Mouse (Mus musculus) sigmoid colon, adult 10 weeks (tissue): ENCODE data around the gene Atp13a2. TPM values are rescaled to one million over a fixed set of nuclear protein-coding genes. Genes with fewer than 3 reads are reported as not detected.

Source experiments
- polyA plus RNA-seq: library from polyadenylated mRNA; stranded (reverse); fragments of 350-450 nt; fragmentation: Illumina TruSeq; extraction: RNeasy Lipid Tissue Mini Kit (QIAGEN cat#74804); gene quantifications from one replicate; pipeline ENCODE4 v1.2.3, GENCODE M21; 2014; ENCODE audit warnings: low read depth, low replicate concordance

The Atp13a2 gene
- 1.1 TPM for polyA plus RNA-seq

DNA sequence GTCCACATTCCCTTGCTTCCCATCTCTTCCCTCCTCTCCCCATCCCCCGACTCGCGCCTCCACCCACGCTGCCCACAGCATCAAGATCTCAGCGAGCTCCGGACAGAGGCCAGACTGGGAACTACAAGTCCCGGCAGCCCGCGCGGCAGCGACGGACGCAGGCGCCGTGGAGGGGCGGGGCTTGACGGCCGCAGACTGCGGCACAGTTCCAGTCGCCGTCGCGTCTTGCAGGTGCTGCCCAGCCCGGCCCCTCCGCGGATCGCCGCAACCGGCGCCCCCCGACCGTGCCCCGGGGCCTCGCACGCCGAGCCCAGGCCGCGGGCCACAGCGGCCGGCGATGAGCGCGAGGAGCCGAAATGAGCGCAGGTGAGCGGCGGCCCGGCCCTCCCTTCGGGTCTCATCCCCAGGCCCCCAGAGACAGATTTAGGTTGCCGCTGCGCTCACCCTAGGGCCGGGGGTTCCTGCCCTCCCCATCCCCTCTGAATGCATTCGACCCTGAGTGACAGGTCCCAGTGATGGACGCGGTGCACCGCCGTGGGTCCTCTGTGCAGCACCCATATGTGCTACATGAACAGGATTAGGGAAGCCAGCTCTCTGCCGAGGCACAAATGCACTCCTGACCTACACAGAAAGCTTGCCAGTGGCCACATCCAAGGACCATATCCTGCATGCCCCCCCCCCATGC is at the start of gene Atp13a2:
Gene Atp13a2, plus strand, starts transcription at position 163 of the 685 bp plus-strand sequence.

GRCm38 (mm10) chr4:140960781-140961466 is 25.7 kb upstream of the Atp13a2 start, which contains the start of gene Sdhb:
Gene Sdhb (plus strand): TSS chr4:140961203.

DNA sequence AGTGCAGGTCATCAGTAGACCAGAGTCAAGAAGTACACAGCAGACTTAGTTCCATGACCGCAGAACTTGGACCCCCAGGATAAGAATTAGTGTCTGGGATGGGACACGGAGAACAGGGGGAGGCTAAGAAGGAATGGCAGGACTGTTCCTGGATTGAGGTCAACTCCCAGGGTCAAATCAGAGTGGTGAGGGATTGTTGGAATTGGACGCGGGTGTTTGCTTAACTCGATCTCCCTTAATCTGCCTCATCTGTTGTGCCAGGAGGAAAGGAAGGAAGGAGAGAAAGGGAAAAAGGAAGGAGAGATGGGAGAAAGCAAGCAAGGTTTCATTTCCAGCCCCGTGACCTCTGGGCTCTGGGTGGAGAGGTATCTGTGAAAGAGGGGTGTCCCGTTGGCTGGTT is 23.4 kb downstream of the Atp13a2 start, which contains the start of gene Mfap2:
Gene Mfap2, plus strand, starts transcription at position 301 of the 400 bp plus-strand sequence.

Other genes starting within 250 kb of the Atp13a2 start
- not detected for gene Padi6, start 244.2 kb upstream of the Atp13a2 start, polyA plus RNA-seq
- gene Padi4, start 212.6 kb upstream of the Atp13a2 start, polyA plus RNA-seq, result 0.44 TPM
- not detected for gene Padi3, start 176.2 kb upstream of the Atp13a2 start, polyA plus RNA-seq
- not detected for gene Padi1, start 141.1 kb upstream of the Atp13a2 start, polyA plus RNA-seq
- 0.91 TPM for gene Padi2, start 80.5 kb upstream of the Atp13a2 start, polyA plus RNA-seq
- 74.4 TPM for gene Sdhb, start 25.7 kb upstream of the Atp13a2 start, polyA plus RNA-seq
- not detected for gene Mfap2, start 23.5 kb downstream of the Atp13a2 start, polyA plus RNA-seq
- 0.85 TPM for gene Crocc, start 73.7 kb downstream of the Atp13a2 start, polyA plus RNA-seq
- 15.4 TPM for gene Necap2, start 91.5 kb downstream of the Atp13a2 start, polyA plus RNA-seq
- not detected for gene Spata21, start 101.5 kb downstream of the Atp13a2 start, polyA plus RNA-seq
- gene Szrd1, start 152.9 kb downstream of the Atp13a2 start, polyA plus RNA-seq, result 27.9 TPM
- 6.2 TPM for gene Fbxo42, start 161.0 kb downstream of the Atp13a2 start, polyA plus RNA-seq
- not detected for gene Rsg1, start 227.1 kb downstream of the Atp13a2 start, polyA plus RNA-seq